Mouse (Mus musculus): ENCODE results near the gene Apoc2. TPM values are rescaled to one million over a fixed set of nuclear protein-coding genes. Genes with fewer than 3 reads are reported as not detected.

Apoc2 gene
- not detected for polyA plus RNA-seq (2017; shearing (Covaris generic))

GRCm38 (mm10) chr7:19677872-19678271 is at the start of gene Apoc2:
Apoc2 (minus strand) TSS chr7:19677941.

GRCm38 (mm10) chr7:19715239-19716054 is 37.7 kb upstream of the Apoc2 start, which contains the start of gene Tomm40:
Tomm40 (minus strand) TSS chr7:19715438.

GRCm38 (mm10) chr7:19698907-19699826 is 21.4 kb upstream of the Apoc2 start, which contains the start of gene Apoe:
Apoe (minus strand) TSS chr7:19699188.

GRCm38 (mm10) chr7:19691873-19692865 is 14.4 kb upstream of the Apoc2 start, which contains the start of gene Apoc1:
Apoc1 (minus strand) TSS chr7:19692660.

GRCm38 (mm10) chr7:19681202-19681694 is 3.5 kb upstream of the Apoc2 start, which contains the start of the genes Gm44805 and Apoc4:
Gm44805 (minus strand) TSS chr7:19681423.
Apoc4 (minus strand) TSS chr7:19681479.

GRCm38 (mm10) chr7:19664955-19665841 is 12.5 kb downstream of the Apoc2 start, which contains the start of gene Clptm1:
Clptm1 (minus strand) TSS chr7:19665033.

GRCm38 (mm10) chr7:19629361-19629734 is 48.4 kb downstream of the Apoc2 start, which contains the start of gene Relb:
Relb (minus strand) TSS chr7:19629438.

Other genes starting within 250 kb of the Apoc2 start
- gene Mark4, start 219.1 kb downstream of the Apoc2 start, polyA plus RNA-seq (2017; shearing (Covaris generic)) = 8.7 TPM
- gene Exoc3l2, start 214.6 kb downstream of the Apoc2 start, polyA plus RNA-seq (2017; shearing (Covaris generic)) = not detected
- gene Bloc1s3, start 169.6 kb downstream of the Apoc2 start, polyA plus RNA-seq (2017; shearing (Covaris generic)) = 3.8 TPM
- 58.6 TPM for gene Trappc6a, start 169.5 kb downstream of the Apoc2 start, polyA plus RNA-seq (2017; shearing (Covaris generic))
- not detected for gene Nkpd1, start 160.1 kb downstream of the Apoc2 start, polyA plus RNA-seq (2017; shearing (Covaris generic))
- 26.1 TPM for gene Ppp1r37, start 114.9 kb downstream of the Apoc2 start, polyA plus RNA-seq (2017; shearing (Covaris generic))
- gene Zfp296, start 100.7 kb downstream of the Apoc2 start, polyA plus RNA-seq (2017; shearing (Covaris generic)) = not detected
- 80.0 TPM for gene Gemin7, start 100.3 kb downstream of the Apoc2 start, polyA plus RNA-seq (2017; shearing (Covaris generic))
- 71.6 TPM for gene Clasrp, start 73.5 kb downstream of the Apoc2 start, polyA plus RNA-seq (2017; shearing (Covaris generic))
- gene Relb, start 48.5 kb downstream of the Apoc2 start, polyA plus RNA-seq (2017; shearing (Covaris generic)) = 102 TPM
- 129 TPM for gene Clptm1, start 12.9 kb downstream of the Apoc2 start, polyA plus RNA-seq (2017; shearing (Covaris generic))
- not detected for gene Gm44805, start 3.5 kb upstream of the Apoc2 start, polyA plus RNA-seq (2017; shearing (Covaris generic))
- not detected for gene Apoc4, start 3.5 kb upstream of the Apoc2 start, polyA plus RNA-seq (2017; shearing (Covaris generic))
- not detected for gene Apoc1, start 14.7 kb upstream of the Apoc2 start, polyA plus RNA-seq (2017; shearing (Covaris generic))
- gene Apoe, start 21.2 kb upstream of the Apoc2 start, polyA plus RNA-seq (2017; shearing (Covaris generic)) = 6.1 TPM
- gene Tomm40, start 37.5 kb upstream of the Apoc2 start, polyA plus RNA-seq (2017; shearing (Covaris generic)) = 78.5 TPM
- not detected for gene Nectin2, start 72.5 kb upstream of the Apoc2 start, polyA plus RNA-seq (2017; shearing (Covaris generic))
- 0.42 TPM for gene Bcam, start 93.1 kb upstream of the Apoc2 start, polyA plus RNA-seq (2017; shearing (Covaris generic))
- not detected for gene Cblc, start 118.9 kb upstream of the Apoc2 start, polyA plus RNA-seq (2017; shearing (Covaris generic))
- 67.2 TPM for gene Bcl3, start 144.8 kb upstream of the Apoc2 start, polyA plus RNA-seq (2017; shearing (Covaris generic))
- not detected for gene Gm19345, start 174.1 kb upstream of the Apoc2 start, polyA plus RNA-seq (2017; shearing (Covaris generic))
- 0.31 TPM for gene Ceacam16, start 183.4 kb upstream of the Apoc2 start, polyA plus RNA-seq (2017; shearing (Covaris generic))
- not detected for gene Ceacam19, start 210.0 kb upstream of the Apoc2 start, polyA plus RNA-seq (2017; shearing (Covaris generic))
- gene Pvr, start 243.2 kb upstream of the Apoc2 start, polyA plus RNA-seq (2017; shearing (Covaris generic)) = 77.9 TPM

Data from naive thymus-derived CD4-positive, alpha-beta T cell, adult 5 months (primary cell).